Mouse (Mus musculus) testis, adult 2 months (tissue): ENCODE data around the gene Flvcr1.

Experiments
- CTCF ChIP-seq: fragments of 200-500 bp; IDR thresholded peaks from 2 replicates; pipeline ENCODE4 v1.5.1; 2012; ENCODE audit warnings: low read depth, mild to moderate bottlenecking, inconsistent platforms, low read length, moderate library complexity; ENCODE audit not compliant: control insufficient read depth, insufficient read depth, insufficient replicate concordance
- POLR2A ChIP-seq: fragments of 200-500 bp; IDR thresholded peaks from 2 replicates; pipeline ENCODE4 v1.6.1; 2012; ENCODE audit warnings: low read depth, mild to moderate bottlenecking, inconsistent platforms, low read length, moderate library complexity; ENCODE audit not compliant: control insufficient read depth

GRCm38 (mm10) chr1:191073001-191073400 is 47.0 kb upstream of the Flvcr1 start:
- TF ChIP-seq CTCF (no peak), POLR2A (no peak)
